Mouse (Mus musculus) lung, adult 2 months (tissue): Measurements from ENCODE around the gene Cacna1a.

Source experiments
- CTCF ChIP-seq: fragments of 200-500 bp; IDR thresholded peaks from 2 replicates; pipeline ENCODE4 v1.5.1; 2011; ENCODE audit warnings: mild to moderate bottlenecking, low read length, control low read depth; ENCODE audit not compliant: insufficient read depth
- POLR2A ChIP-seq: fragments of 200-500 bp; IDR thresholded peaks from 2 replicates; pipeline ENCODE4 v1.6.1; 2011; ENCODE audit warnings: low read depth, mild to moderate bottlenecking, control low read depth, low read length, borderline replicate concordance; ENCODE audit errors: extremely low read depth

GRCm38 (mm10) chr8:84663483-84664327 lies 275.5 kb downstream of the Cacna1a start:
- TF ChIP-seq POLR2A (peak; percentile 90; the same call in 1 of the 2 replicates), CTCF (no peak)
